Mouse (Mus musculus) heart, embryonic 16.5 days (tissue): ENCODE measurements around the gene Rhox1. TPM values are rescaled to one million over a fixed set of nuclear protein-coding genes. Genes with fewer than 3 reads are reported as not detected.
"Not testable (repeated sequence)": the region's sequence is repeated elsewhere in the genome, so short reads cannot be mapped to it uniquely, and the experiment has no call there.

ENCODE experiments used
- ATAC-seq: fragments of 200-750 bp; cut with Nextera tagmentation; replicated peaks from 2 replicates; pipeline ENCODE4 v1.8.0; 2017; ENCODE audit warnings: moderate number of reproducible peaks; ENCODE audit not compliant: insufficient read depth, low FRiP score; ENCODE audit errors: extremely low read depth
- H3K27ac ChIP-seq: fragments of 300-500 bp; sonication (generic); 2 replicates; pipeline ENCODE4 v1.5.1; 2014; ENCODE audit warnings: mild to moderate bottlenecking, low read length, control low read depth, moderate library complexity
- H3K27me3 ChIP-seq: fragments of 300-500 bp; sonication (generic); 2 replicates; pipeline ENCODE4 v1.6.1; 2014; ENCODE audit warnings: low read length, mixed read lengths; ENCODE audit not compliant: control insufficient read depth, insufficient read depth
- H3K36me3 ChIP-seq: fragments of 300-500 bp; sonication (generic); 2 replicates; pipeline ENCODE4 v1.6.1; 2014; ENCODE audit not compliant: control insufficient read depth, insufficient read depth
- H3K4me1 ChIP-seq: fragments of 300-500 bp; sonication (generic); 2 replicates; pipeline ENCODE4 v1.6.1; 2014; ENCODE audit warnings: low read length, mixed read lengths; ENCODE audit not compliant: control insufficient read depth, insufficient read depth
- H3K4me2 ChIP-seq: fragments of 300-500 bp; sonication (generic); 2 replicates; pipeline ENCODE4 v1.6.1; 2014; ENCODE audit warnings: low read depth, mild to moderate bottlenecking, control low read depth, low read length
- H3K4me3 ChIP-seq: fragments of 300-500 bp; sonication (generic); 2 replicates; pipeline ENCODE4 v1.5.1; 2014; ENCODE audit warnings: mild to moderate bottlenecking, control low read depth, low read length
- H3K9ac ChIP-seq: fragments of 300-500 bp; sonication (generic); 2 replicates; pipeline ENCODE4 v1.6.1; 2014; ENCODE audit warnings: low read length, control low read depth
- H3K9me3 ChIP-seq: fragments of 300-500 bp; sonication (generic); replicated peaks from 2 replicates; pipeline ENCODE4 v1.6.1; 2016; ENCODE audit warnings: low read length; ENCODE audit not compliant: control insufficient read depth
- WGBS: fragments of 180-500 bp; shearing (Covaris S2); extraction: QIAGEN DNeasy Blood & Tissue Kit; methylation state at CpG from one replicate; pipeline ENCODE4 v1.1.7; 2014; 5-methylcytosine and 5-hydroxymethylcytosine counted together
- polyA plus RNA-seq: library from polyadenylated mRNA; unstranded; fragments of >200 nt; fragmentation: Nextera tagmentation; extraction: Ambion mirVana; gene quantifications from 2 replicates; pipeline ENCODE4 v1.2.1, GENCODE M21; 2015

Rhox1 gene
- polyA plus RNA-seq, result not detected in 2 replicates

DNA sequence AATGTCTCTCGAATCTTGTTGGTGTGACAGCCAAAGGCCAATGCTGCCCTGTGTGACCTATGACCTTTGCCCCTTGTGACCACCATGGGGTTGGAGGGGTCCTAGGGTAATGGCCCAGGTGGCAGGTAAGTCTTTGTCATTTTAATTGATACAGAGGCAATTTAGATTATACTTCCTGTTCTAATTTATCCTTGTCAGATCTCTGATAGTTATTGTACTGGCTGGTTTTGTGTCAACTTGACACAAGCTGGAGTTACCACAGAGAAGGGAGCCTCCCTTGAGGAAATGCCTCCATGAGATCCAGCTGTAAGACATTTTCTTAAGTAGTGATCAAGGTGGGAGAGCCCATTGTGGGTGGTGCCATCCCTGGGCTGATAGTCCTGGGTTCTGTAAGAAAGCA lies at the start of gene Rhox1:
Gene Rhox1, minus strand, starts transcription at position 101 of the 400 bp plus-strand sequence.
- H3K9ac ChIP-seq, H3K9me3 ChIP-seq, H3K36me3 ChIP-seq, H3K27me3 ChIP-seq, ATAC-seq, H3K4me1 ChIP-seq, H3K4me2 ChIP-seq, H3K27ac ChIP-seq, H3K4me3 ChIP-seq: not testable (repeated sequence)
- WGBS, result 45% methylated on average over 1 of the region's 1 CpGs

DNA sequence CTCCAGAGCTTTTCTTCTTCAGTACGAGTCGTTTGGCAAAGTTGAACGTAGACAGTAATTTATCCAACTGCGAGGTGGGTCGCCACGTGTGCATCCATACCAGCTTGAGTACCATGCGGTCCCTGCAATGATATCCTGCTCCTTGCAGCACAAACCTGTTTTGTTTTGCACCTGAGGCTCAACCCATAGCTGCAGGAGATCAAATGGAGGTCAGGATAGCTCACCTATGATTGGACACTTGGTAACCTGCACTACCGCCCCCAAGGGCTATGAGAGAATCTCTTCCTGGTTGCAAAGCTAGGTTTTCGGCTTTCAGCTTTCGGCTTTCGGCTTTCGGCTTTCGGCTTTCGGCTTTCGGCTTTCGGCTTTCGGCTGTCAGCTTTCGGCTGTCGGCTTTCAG lies 43.0 kb upstream of the Rhox1 start, which contains the start of gene Rhox4a:
Gene Rhox4a, plus strand, starts transcription at position 301 of the 400 bp plus-strand sequence.
- H3K4me2 ChIP-seq, ATAC-seq, H3K27ac ChIP-seq, H3K36me3 ChIP-seq, H3K4me3 ChIP-seq, H3K4me1 ChIP-seq, H3K27me3 ChIP-seq, H3K9ac ChIP-seq, H3K9me3 ChIP-seq: not testable (repeated sequence)
- WGBS, result 86% methylated on average over 10 of the region's 19 CpGs

DNA sequence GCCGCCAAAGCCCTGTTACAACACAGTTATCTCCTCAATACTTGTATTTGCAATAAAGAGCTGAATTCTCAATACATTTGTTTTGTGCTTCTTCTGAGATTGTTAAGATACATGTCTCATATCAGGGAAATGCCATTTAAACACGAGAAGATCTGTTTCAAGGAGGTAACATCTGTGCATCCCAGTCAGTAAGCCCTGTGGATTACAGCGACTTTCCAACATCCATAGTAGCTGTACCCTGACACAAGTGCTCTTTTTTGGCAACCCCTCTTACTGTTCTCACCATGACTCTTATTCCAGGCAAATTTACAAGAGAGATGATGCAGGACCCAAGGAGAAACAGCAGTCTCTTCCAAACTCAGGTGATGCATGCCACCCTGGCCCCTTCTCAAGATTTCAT lies 27.6 kb upstream of the Rhox1 start, which contains the start of gene Rhox3a:
Gene Rhox3a, plus strand, starts transcription at position 301 of the 400 bp plus-strand sequence.
- ATAC-seq, H3K4me3 ChIP-seq, H3K9ac ChIP-seq, H3K4me1 ChIP-seq, H3K27me3 ChIP-seq, H3K4me2 ChIP-seq, H3K36me3 ChIP-seq, H3K9me3 ChIP-seq, H3K27ac ChIP-seq: not testable (repeated sequence)
- WGBS, result 100% methylated on average over 1 of the region's 3 CpGs

DNA sequence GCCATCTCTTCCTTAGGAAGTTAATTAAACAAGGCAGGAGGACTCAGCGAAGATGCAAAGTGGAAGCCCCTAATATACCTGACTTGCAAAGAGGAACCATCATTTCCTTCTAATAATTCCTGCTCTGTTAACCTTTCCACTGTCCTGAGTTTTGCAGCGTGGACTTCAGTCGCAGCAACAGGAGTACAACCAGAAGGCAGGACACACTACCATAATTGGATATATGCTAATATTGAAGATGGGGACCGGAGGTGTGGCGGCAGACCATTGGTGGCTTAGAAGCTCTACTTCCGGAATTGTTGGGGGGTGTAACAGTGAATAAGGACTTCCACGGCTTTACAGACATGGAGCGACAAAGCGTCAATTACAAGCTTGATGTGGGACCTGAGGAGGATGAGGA lies 22.6 kb upstream of the Rhox1 start, which contains the start of gene Rhox2a:
Gene Rhox2a, plus strand, starts transcription at position 301 of the 400 bp plus-strand sequence.
- H3K4me1 ChIP-seq, H3K4me2 ChIP-seq, H3K27me3 ChIP-seq, H3K27ac ChIP-seq, H3K9me3 ChIP-seq, ATAC-seq, H3K9ac ChIP-seq, H3K4me3 ChIP-seq, H3K36me3 ChIP-seq: not testable (repeated sequence)
- WGBS, result no CpG with 5 or more reads among the region's 9 CpGs

DNA sequence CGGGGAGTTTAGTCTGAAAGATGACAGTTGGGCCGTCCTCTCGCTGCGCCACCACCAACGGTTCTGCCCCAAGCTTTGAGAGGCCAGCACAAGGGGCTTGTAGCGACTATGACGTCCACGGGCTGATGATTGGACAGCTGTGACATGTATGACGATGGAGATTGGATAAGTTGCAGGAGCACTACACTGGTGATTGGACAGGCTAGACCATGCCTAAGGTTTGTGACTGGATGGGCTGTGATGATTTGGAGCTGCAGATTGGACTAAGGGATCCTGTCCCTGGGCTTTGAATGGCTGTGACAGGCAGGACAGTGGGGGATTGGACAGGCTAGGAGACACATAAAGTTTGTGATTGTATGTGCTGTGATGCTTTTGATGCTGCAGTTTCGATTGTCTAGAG lies 11.1 kb downstream of the Rhox1 start, which contains the start of gene Gm9:
Gene Gm9, minus strand, starts transcription at position 101 of the 400 bp plus-strand sequence.
- WGBS, result 83% methylated on average over 10 of the region's 10 CpGs
- Histone ChIP-seq H3K4me3 (no peak within 1 kb of the TSS), H3K9ac (no peak within 1 kb of the TSS), H3K27ac (no peak within 1 kb of the TSS), H3K4me1 (no peaks in the 10 kb centered on the region), H3K9me3 (no peaks in the 10 kb centered on the region), H3K4me2 (no peak within 1 kb of the TSS), H3K27me3 (no peaks in the 10 kb centered on the region), H3K36me3 (no peaks in the 10 kb centered on the region)
- no peak for ATAC-seq

DNA sequence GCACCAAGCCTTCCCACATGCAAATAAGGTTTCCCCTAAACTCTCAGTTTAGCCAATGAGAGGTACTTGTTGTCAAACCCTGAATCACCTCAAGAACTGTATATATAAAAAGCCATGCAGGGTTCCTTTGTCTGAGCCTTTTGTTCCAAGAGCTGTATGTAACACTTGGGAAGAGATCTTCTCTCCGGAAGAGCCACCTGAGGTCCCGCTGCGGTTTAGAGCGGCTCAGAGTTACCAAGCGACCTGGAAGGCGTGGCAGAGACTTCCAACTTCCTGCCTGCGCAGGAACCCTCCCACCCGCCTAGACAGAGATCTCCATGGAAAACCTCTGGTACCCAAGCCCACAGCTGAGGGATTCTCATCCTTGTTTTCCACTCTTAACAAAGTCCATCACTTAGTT lies 23.4 kb downstream of the Rhox1 start:
- H3K4me2 ChIP-seq, result no peak overlapping the region
- no peaks in the 10 kb centered on the region for H3K27me3 ChIP-seq
- no peaks in the 10 kb centered on the region for H3K36me3 ChIP-seq
- no peak overlapping the region for H3K9ac ChIP-seq
- H3K9me3 ChIP-seq, result no peaks in the 10 kb centered on the region
- no peaks in the 10 kb centered on the region for H3K4me1 ChIP-seq
- WGBS, result 42% methylated on average over 8 of the region's 8 CpGs
- ATAC-seq, result no peak
- no peak overlapping the region for H3K4me3 ChIP-seq
- no peak overlapping the region for H3K27ac ChIP-seq

DNA sequence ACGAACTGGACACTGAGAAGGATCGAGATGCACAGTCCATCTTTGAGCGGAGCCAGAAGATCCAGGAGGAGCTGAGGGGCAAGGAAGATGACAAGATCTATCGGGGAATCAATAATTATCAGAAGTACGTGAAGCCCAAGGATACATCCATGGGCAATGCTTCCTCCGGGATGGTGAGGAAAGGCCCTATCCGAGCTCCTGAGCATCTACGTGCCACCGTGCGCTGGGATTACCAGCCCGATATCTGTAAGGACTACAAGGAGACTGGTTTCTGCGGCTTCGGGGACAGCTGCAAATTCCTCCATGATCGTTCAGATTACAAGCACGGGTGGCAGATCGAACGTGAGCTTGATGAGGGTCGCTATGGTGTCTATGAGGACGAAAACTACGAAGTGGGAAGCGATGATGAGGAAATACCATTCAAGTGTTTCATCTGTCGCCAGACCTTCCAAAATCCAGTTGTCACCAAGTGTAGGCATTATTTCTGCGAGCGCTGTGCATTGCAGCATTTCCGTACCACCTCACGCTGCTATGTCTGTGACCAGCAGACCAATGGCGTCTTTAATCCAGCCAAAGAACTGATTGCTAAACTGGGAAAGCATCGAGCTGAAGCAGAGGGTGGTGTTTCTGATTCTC lies 30.2 kb downstream of the Rhox1 start:
- 22% methylated on average over 28 of the region's 28 CpGs for WGBS
- Histone ChIP-seq H3K36me3 (0 out of 2 replicates have a peak, but pooled peaks cover 3% of the 10 kb centered on the region), H3K27me3 (no peaks in the 10 kb centered on the region), H3K9ac (peak overlapping the region; percentile 66), H3K27ac (no peak overlapping the region; the same call in 1 of the 2 replicates), H3K9me3 (no peaks in the 10 kb centered on the region), H3K4me3 (peak overlapping the region; percentile 66), H3K4me2 (peak overlapping the region; percentile 77), H3K4me1 (peaks cover 2% of the 10 kb centered on the region; the same call in 1 of the 2 replicates)
- 0 out of 2 replicates have a peak, but pooled peaks have one; percentile 8 for ATAC-seq

DNA sequence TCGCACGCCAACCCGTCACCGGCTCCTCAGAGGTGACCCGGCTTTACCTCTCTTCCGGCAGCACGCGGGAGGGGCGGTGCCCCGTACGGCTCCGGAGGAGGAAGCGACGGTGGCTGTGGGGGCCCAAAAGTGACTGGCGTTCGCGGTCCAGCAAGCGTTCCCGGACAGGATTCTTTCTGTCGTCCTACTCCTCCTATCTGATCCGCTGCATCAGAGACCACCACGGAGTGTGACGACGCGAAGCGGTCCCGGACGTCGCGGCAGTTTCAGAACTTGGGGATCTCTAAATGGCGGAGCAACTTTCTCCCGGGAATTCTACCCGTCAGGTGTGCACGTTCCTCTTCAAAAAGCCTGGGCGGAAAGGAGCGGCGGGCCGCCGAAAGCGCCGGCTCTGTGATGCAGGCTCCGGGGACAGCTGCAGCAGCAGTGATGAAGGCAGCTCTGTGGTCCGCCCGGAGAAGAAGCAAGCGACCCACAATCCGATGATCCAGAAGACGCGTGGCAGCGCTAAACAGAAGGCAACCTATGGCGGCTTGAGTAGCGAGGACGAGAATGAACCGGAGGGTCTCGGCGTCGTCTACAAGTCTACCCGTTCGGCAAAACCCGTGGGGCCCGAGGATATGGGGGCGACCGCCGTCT lies 30.8 kb downstream of the Rhox1 start, which contains the start of the genes Ndufa1 and Rnf113a1:
Gene Ndufa1, minus strand, starts transcription at position 59 of the 639 bp plus-strand sequence.
Gene Rnf113a1, plus strand, starts transcription at position 141 of the 639 bp plus-strand sequence.
- H3K9me3 ChIP-seq, result no peaks in the 10 kb centered on the region
- WGBS, result 14% methylated on average over 61 of the region's 63 CpGs
- no peaks in the 10 kb centered on the region for H3K27me3 ChIP-seq
- 0 out of 2 replicates have a peak, but pooled peaks cover 3% of the 10 kb centered on the region for H3K36me3 ChIP-seq
- peak within 1 kb of the TSS; percentile 66 for H3K9ac ChIP-seq
- peak within 1 kb of the TSS; percentile 66 for H3K4me3 ChIP-seq
- peaks cover 2% of the 10 kb centered on the region; the same call in 1 of the 2 replicates for H3K4me1 ChIP-seq
- peak; percentile 74 for ATAC-seq
- peak within 1 kb of the TSS; percentile 77 for H3K4me2 ChIP-seq
- H3K27ac ChIP-seq, result peak within 1 kb of the TSS; percentile 70

DNA sequence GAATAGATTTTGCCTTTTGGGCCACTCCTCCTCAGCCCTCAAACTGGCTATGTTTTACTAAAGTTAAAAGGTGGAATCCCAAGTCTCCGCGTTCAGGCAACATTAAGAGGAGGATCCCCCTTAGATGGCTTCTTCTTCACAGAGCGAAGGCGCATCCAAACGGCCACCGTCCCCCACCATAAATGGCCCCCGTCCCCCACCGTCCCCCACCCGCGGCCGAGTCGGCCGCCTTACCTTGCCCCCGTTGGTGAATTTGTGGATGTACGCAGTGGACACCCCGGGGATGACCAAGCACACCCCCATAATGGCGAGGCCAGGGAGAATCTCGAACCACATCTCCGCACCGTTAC lies 31.3 kb downstream of the Rhox1 start:
- Histone ChIP-seq H3K4me1 (peaks cover 2% of the 10 kb centered on the region; the same call in 1 of the 2 replicates), H3K27me3 (no peaks in the 10 kb centered on the region), H3K36me3 (0 out of 2 replicates have a peak, but pooled peaks cover 3% of the 10 kb centered on the region), H3K9ac (peak overlapping the region; percentile 66), H3K27ac (no peak overlapping the region), H3K4me3 (peak overlapping the region; percentile 66), H3K4me2 (peak overlapping the region; percentile 77), H3K9me3 (no peaks in the 10 kb centered on the region)
- ATAC-seq, result peak; percentile 64
- WGBS, result 12% methylated on average over 20 of the region's 20 CpGs
